Mouse (Mus musculus) embryonic facial prominence, embryonic 14.5 days (tissue): Measurements from ENCODE around the gene Clk4. TPM values are rescaled to one million over a fixed set of nuclear protein-coding genes. Genes with fewer than 3 reads are reported as not detected.

Experiments
- ATAC-seq: fragments of 200-750 bp; cut with Nextera tagmentation; 2 replicates; pipeline ENCODE4 v1.8.0; 2017; ENCODE audit warnings: low read depth, moderate number of reproducible peaks, moderate TSS enrichment
- DNase-seq: peaks from one replicate; pipeline ENCODE4 v3.0.0-alpha.2; 2015; ENCODE audit warnings: low spot score
- H3K27ac ChIP-seq: fragments of 300-500 bp; sonication (generic); replicated peaks from 2 replicates; pipeline ENCODE4 v1.5.1; 2014; ENCODE audit warnings: low read depth, mild to moderate bottlenecking, low read length, moderate library complexity
- H3K27me3 ChIP-seq: fragments of 300-500 bp; sonication (generic); replicated peaks from 2 replicates; pipeline ENCODE4 v1.6.1; 2014; ENCODE audit warnings: low read length; ENCODE audit not compliant: control insufficient read depth, insufficient read depth
- H3K36me3 ChIP-seq: fragments of 300-500 bp; sonication (generic); 2 replicates; pipeline ENCODE4 v1.6.1; 2014; ENCODE audit warnings: low read length, mixed read lengths; ENCODE audit not compliant: control insufficient read depth, insufficient read depth
- H3K4me1 ChIP-seq: fragments of 300-500 bp; sonication (generic); 2 replicates; pipeline ENCODE4 v1.6.1; 2014; ENCODE audit warnings: antibody characterized with exemption, low read length; ENCODE audit not compliant: control insufficient read depth, insufficient read depth
- H3K4me2 ChIP-seq: fragments of 300-500 bp; sonication (generic); 2 replicates; pipeline ENCODE4 v1.6.1; 2014; ENCODE audit warnings: low read depth, mild to moderate bottlenecking, low read length, moderate library complexity, mixed read lengths
- H3K4me3 ChIP-seq: fragments of 300-500 bp; sonication (generic); 2 replicates; pipeline ENCODE4 v1.5.1; 2014; ENCODE audit warnings: low read depth, mild to moderate bottlenecking, low read length
- H3K9ac ChIP-seq: fragments of 300-500 bp; sonication (generic); 2 replicates; pipeline ENCODE4 v1.6.1; 2014; ENCODE audit warnings: low read depth, mild to moderate bottlenecking, low read length, moderate library complexity, mixed read lengths
- H3K9me3 ChIP-seq: fragments of 300-500 bp; sonication (generic); 2 replicates; pipeline ENCODE4 v1.6.1; 2016; ENCODE audit warnings: low read length; ENCODE audit not compliant: control insufficient read depth
- WGBS: fragments of 180-500 bp; shearing (Covaris S2); extraction: QIAGEN DNeasy Blood & Tissue Kit; methylation state at CpG from one replicate; pipeline ENCODE4 v1.1.7; 2014; 5-methylcytosine and 5-hydroxymethylcytosine counted together
- polyA plus RNA-seq: library from polyadenylated mRNA; unstranded; fragments of >200 nt; fragmentation: Nextera tagmentation; extraction: Ambion mirVana; gene quantifications from 2 replicates; pipeline ENCODE4 v1.2.1, GENCODE M21; 2014

The Clk4 gene
- polyA plus RNA-seq, 1 experiment from 2014 or later: 126 TPM

DNA sequence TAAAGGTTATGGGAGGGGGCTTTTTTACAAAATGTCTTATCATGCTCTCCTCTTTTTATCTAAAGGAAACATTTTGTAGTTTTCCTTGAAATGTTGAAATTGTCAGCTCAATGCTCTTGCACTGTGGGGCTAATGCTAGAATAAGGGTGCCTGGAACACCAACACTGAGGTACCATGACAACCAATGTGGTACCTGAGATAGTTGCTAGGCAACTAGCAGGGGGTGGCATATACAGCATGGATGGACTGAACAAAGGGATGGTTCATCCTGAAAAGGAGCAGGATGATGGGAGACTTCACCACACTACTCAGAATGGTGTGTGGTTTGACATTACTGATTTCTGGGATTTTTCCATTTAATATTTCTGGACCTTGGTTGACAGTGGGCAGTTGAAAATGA, 59.1 kb downstream of the Clk4 start:
- H3K4me1 ChIP-seq: no peaks in the 10 kb centered on the region
- H3K9me3 ChIP-seq: peaks cover 6% of the 10 kb centered on the region; the same call in 1 of the 2 replicates
- DNase-seq: no peak
- no peaks in the 10 kb centered on the region for H3K36me3 ChIP-seq
- H3K27ac ChIP-seq: no peak overlapping the region
- no peak for ATAC-seq
- no peaks in the 10 kb centered on the region for H3K27me3 ChIP-seq
- H3K4me3 ChIP-seq: no peak overlapping the region
- no peak overlapping the region for H3K9ac ChIP-seq
- no peak overlapping the region for H3K4me2 ChIP-seq

GRCm38 (mm10) chr11:51326908-51327307, 65.4 kb downstream of the Clk4 start:
- ATAC-seq: no peak
- H3K27me3 ChIP-seq: no peaks in the 10 kb centered on the region
- no peak overlapping the region for H3K9ac ChIP-seq
- no peaks in the 10 kb centered on the region for H3K4me1 ChIP-seq
- H3K36me3 ChIP-seq: no peaks in the 10 kb centered on the region
- no peak overlapping the region for H3K4me2 ChIP-seq
- 60% methylated on average over 6 of the region's 6 CpGs for WGBS
- no peak overlapping the region for H3K27ac ChIP-seq
- H3K9me3 ChIP-seq: no peaks in the 10 kb centered on the region
- DNase-seq: peak; percentile 43
- H3K4me3 ChIP-seq: no peak overlapping the region

GRCm38 (mm10) chr11:51328387-51328942, 66.9 kb downstream of the Clk4 start:
- Histone ChIP-seq H3K4me2 (no peak overlapping the region), H3K4me1 (no peaks in the 10 kb centered on the region), H3K4me3 (no peak overlapping the region), H3K36me3 (no peaks in the 10 kb centered on the region), H3K9ac (no peak overlapping the region), H3K27me3 (no peaks in the 10 kb centered on the region), H3K9me3 (no peaks in the 10 kb centered on the region), H3K27ac (no peak overlapping the region)
- ATAC-seq (no peak), DNase-seq (no peak)
- WGBS: 85% methylated on average over 12 of the region's 12 CpGs

DNA sequence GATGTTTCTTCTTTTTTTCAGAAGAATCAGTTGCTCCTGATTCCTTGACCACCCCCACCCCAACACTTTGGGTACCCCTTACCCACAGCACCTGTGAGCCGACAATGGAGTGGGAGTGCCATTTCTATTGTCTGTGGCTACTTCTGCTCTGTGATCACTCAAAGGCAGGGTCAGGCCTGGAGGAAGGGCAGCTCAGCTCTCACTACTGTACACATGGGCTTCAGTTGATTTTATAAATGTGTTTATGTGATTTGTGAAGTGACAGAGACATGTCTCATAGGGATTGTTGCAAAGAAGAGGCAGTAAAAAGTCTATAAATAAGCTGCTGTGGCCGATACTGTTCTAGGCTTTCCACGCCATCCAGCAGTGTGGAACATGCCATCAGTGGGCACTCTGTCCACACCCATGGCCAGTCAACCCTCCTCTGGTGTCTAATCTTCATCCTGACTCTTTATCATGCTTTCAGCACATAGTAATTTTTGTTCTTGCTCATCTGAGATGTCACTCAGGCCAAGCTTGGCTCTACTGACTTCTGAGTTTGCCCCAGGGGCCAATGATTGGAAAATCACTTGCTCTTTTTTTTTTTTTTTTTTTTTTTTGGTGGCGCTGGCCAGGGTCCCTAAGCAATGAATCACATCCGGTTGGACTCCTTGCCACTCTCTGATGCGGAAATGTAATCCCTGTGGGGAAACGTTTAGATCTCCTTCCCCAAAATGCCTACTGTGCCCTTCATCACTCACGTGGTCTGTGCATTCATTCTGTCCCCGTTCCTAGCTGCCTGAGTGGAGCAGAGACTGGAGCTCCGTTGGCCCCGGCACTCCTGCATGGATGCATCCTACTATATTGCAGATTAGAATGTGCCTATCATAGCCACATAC, 68.5 kb downstream of the Clk4 start:
- WGBS: 77% methylated on average over 11 of the region's 11 CpGs
- Histone ChIP-seq H3K4me1 (no peaks in the 10 kb centered on the region; the same call in 1 of the 2 replicates), H3K36me3 (no peaks in the 10 kb centered on the region), H3K27me3 (no peaks in the 10 kb centered on the region), H3K27ac (no peak overlapping the region), H3K4me2 (no peak overlapping the region), H3K9me3 (no peaks in the 10 kb centered on the region), H3K4me3 (no peak overlapping the region), H3K9ac (no peak overlapping the region)
- no peak for DNase-seq
- no peak for ATAC-seq

Other genes starting within 250 kb of the Clk4 start
- gene Olfr54, start 247.5 kb upstream of the Clk4 start, polyA plus RNA-seq: 0.04 TPM in 1 of 2 replicates, not detected in the other
- not detected in 2 replicates for gene Olfr1375, start 213.6 kb upstream of the Clk4 start, polyA plus RNA-seq
- gene Zfp354a, start 202.5 kb upstream of the Clk4 start, polyA plus RNA-seq: 8.0 and 10.4 TPM in 2 replicates
- gene Gm12569, start 41.3 kb upstream of the Clk4 start, polyA plus RNA-seq: not detected in 2 replicates
- gene BC049762, start 1.3 kb downstream of the Clk4 start, polyA plus RNA-seq: 0.33 and 0.48 TPM in 2 replicates
- 20.1 and 20.2 TPM in 2 replicates for gene Col23a1, start 28.2 kb downstream of the Clk4 start, polyA plus RNA-seq